Mouse (Mus musculus) heart, adult 2 months (tissue): Measurements from ENCODE around the gene Rpl9-ps6.

Source experiments
- CTCF ChIP-seq: fragments of 200-600 bp; IDR thresholded peaks from 2 replicates; pipeline ENCODE4 v1.8.1; 2022; ENCODE audit warnings: antibody characterized with exemption, mild to moderate bottlenecking, moderate library complexity
- EP300 ChIP-seq: fragments of 200-500 bp; IDR thresholded peaks from 2 replicates; pipeline ENCODE4 v1.6.1; 2011; ENCODE audit warnings: low read depth, low read length, control low read depth; ENCODE audit not compliant: insufficient read depth
- POLR2A ChIP-seq: fragments of 200-500 bp; IDR thresholded peaks from 2 replicates; pipeline ENCODE4 v1.6.1; 2011; ENCODE audit warnings: mild to moderate bottlenecking, low read depth, low read length, control low read depth; ENCODE audit not compliant: insufficient read depth

DNA sequence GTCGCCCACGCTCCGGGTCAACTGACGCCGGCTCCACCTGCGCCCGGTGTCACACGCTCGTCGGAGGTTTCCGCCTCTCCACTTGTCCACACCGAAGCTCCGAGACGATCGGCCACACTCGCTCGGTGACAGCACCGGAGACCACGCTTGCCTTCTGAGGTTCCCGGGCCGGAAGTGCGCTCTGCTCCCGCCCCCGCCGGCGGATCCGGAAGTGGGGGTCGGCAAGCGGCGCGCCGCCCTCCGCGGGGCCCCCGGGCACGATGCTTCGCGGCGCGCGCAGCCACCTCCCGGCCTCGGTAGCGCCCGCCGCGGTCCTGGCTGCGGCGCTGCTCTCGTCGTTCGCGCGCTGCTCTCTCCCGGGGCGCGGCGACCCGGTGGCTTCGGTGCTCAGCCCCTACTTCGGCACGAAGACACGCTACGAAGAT is 19.3 kb upstream of the Rpl9-ps6 start, which contains the start of gene Minpp1:
- TF ChIP-seq CTCF (no peak), POLR2A (peak; percentile 44; the same call in 1 of the 2 replicates), EP300 (no peak)
